Mouse (Mus musculus) E14TG2a.4 (cell line): ENCODE data around the gene Usp15.

Experiments
- H3K27me3 ChIP-seq: 2 replicates; pipeline ENCODE4 v1.6.1; 2014; ENCODE audit warnings: low read length, control low read depth; ENCODE audit not compliant: insufficient read depth
- H3K36me3 ChIP-seq: 2 replicates; pipeline ENCODE4 v1.6.1; 2014; ENCODE audit warnings: low read length, control low read depth; ENCODE audit not compliant: insufficient read depth
- H3K4me1 ChIP-seq: replicated peaks from 2 replicates; pipeline ENCODE4 v1.6.1; 2014; ENCODE audit warnings: low read depth, low read length, control low read depth
- H3K4me3 ChIP-seq: replicated peaks from 2 replicates; pipeline ENCODE4 v1.5.1; 2014; ENCODE audit warnings: mild to moderate bottlenecking, low read length
- H3K9me3 ChIP-seq: 2 replicates; pipeline ENCODE4 v1.6.1; 2014; ENCODE audit warnings: low read length, control low read depth
- CTCF ChIP-seq: conservative IDR thresholded peaks from 2 replicates; pipeline ENCODE4 v1.5.1; 2014; ENCODE audit warnings: low read length
- NANOG ChIP-seq: IDR thresholded peaks from 2 replicates; pipeline ENCODE4 v1.6.1; 2014; ENCODE audit warnings: borderline replicate concordance, low read length, mixed read lengths
- POU5F1 ChIP-seq: IDR thresholded peaks from 2 replicates; pipeline ENCODE4 v1.6.1; 2014; ENCODE audit warnings: low read length, borderline replicate concordance

Gene Usp15

GRCm38 (mm10) chr10:123055205-123056000 is 141.4 kb downstream of the Usp15 start:
- H3K27me3 ChIP-seq = no peaks in the 10 kb centered on the region
- peaks cover 10% of the 10 kb centered on the region for H3K4me1 ChIP-seq

More at GRCm38 (mm10) chr10:123055205-123056000, 141.4 kb downstream of the Usp15 start:
- Histone ChIP-seq H3K36me3 (peaks cover 16% of the 10 kb centered on the region), H3K9me3 (no peaks in the 10 kb centered on the region), H3K4me3 (no peak overlapping the region)
- no peak for TF ChIP-seq CTCF
- no peak for TF ChIP-seq POU5F1
- TF ChIP-seq NANOG = no peak
